Mouse (Mus musculus): ENCODE data around the gene Ramp1. TPM values are rescaled to one million over a fixed set of nuclear protein-coding genes. Genes with fewer than 3 reads are reported as not detected.

Ramp1 gene
- total RNA-seq, 2 experiments from 2014 or later, result 15.9 to 28.2 TPM

- no peak for ATAC-seq (replicated peaks; ENCODE audit: low FRiP score, poor library complexity, severe bottlenecking)
These were observed 13.6 kb downstream of the Ramp1 start for GRCm38 (mm10) chr1:91193242-91193641.

GRCm38 (mm10) chr1:91193680-91194079 is 14.1 kb downstream of the Ramp1 start:
- no peak for ATAC-seq (replicated peaks; ENCODE audit: low FRiP score, poor library complexity, severe bottlenecking)

- ATAC-seq (replicated peaks; ENCODE audit: low FRiP score, poor library complexity, severe bottlenecking), result no peak
These were observed 20.2 kb downstream of the Ramp1 start for GRCm38 (mm10) chr1:91199793-91200192.

- ATAC-seq (replicated peaks; ENCODE audit: low FRiP score, poor library complexity, severe bottlenecking), result no peak
These were observed 21.5 kb downstream of the Ramp1 start for GRCm38 (mm10) chr1:91201122-91201521.

DNA sequence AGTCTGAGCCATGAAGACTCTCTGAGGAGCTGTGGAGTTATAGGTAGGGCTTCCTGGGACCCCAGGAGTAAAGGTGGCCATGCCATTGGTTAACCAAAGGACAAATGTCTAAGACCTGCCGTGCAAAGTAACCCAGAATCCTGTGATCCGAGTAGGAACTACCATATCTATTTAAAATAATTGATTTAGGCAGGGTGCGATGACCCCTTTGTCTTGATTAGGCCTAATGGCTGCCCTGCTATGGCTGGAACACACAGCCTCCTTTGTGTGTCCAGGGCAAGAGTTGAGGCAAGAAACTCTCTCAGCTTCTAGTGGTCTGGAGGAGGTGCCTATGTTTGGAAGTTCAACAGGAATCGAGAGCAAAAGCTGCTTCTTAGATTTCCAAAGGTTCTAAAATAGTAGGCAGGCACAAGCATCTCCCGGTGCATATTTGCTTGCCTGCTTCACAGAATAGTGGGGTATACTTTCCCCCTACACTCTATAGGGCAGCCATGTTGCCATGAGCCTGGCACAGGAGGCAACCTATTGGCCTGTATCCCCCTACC is 24.7 kb downstream of the Ramp1 start:
- no peak for ATAC-seq (replicated peaks; ENCODE audit: low FRiP score, poor library complexity, severe bottlenecking)

- no peak for ATAC-seq (replicated peaks; ENCODE audit: low FRiP score, poor library complexity, severe bottlenecking)
These were observed 26.0 kb downstream of the Ramp1 start for GRCm38 (mm10) chr1:91205651-91206050.

DNA sequence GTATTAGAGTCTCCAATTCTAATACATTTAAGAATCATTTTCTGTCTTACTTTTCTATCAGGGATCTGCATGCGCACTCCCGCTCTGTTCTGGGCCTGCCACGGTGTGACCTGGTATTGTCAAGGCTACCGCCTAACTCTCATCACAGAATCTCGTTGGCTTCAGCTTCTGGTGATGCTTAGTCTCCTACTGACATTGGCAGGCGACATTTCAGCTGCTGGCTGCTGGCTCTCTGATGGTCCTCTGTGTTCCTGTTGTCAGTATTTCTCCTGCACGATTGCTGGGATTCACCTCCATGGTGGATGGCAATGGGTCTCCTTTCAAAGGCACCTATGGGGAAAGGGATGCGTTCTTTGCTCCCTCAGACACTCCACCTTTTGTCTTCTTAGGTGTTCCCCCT is 26.7 kb downstream of the Ramp1 start:
- ATAC-seq (replicated peaks; ENCODE audit: low FRiP score, poor library complexity, severe bottlenecking), result no peak

GRCm38 (mm10) chr1:91206873-91207272 is 27.3 kb downstream of the Ramp1 start:
- ATAC-seq (replicated peaks; ENCODE audit: low FRiP score, poor library complexity, severe bottlenecking), result no peak

- no peak for ATAC-seq (replicated peaks; ENCODE audit: low FRiP score, poor library complexity, severe bottlenecking)
These were observed 27.9 kb downstream of the Ramp1 start for GRCm38 (mm10) chr1:91207334-91208074.

- ATAC-seq (replicated peaks; ENCODE audit: low FRiP score, poor library complexity, severe bottlenecking), result no peak
These were observed 29.7 kb downstream of the Ramp1 start for GRCm38 (mm10) chr1:91209343-91209742.

- no peak for ATAC-seq (replicated peaks; ENCODE audit: low FRiP score, poor library complexity, severe bottlenecking)
These were observed 30.2 kb downstream of the Ramp1 start for GRCm38 (mm10) chr1:91209785-91210184.

DNA sequence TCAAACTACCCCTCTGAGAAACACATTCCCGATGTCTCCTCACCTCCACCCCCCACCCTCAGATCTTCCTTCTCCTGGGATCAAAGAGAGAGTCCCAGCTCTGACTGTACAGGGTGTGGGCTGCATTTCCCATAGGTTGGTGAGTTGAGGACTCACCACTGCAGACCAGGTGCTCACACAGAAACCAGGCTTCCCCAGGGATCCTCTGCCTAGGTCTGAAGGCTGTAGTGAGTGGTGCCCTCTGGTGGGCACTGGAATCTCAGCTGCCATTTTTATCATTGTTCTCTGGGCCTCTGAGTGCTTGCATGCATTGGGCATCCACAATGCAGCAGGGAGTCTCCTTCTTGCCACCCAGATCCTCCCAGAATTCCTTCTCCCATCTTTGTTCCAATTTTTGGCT is 31.5 kb downstream of the Ramp1 start:
- peak; percentile 56; the same call in 1 of the 2 replicates for ATAC-seq (replicated peaks; ENCODE audit: low FRiP score, poor library complexity, severe bottlenecking)

GRCm38 (mm10) chr1:91211591-91212008 is 32.0 kb downstream of the Ramp1 start:
- ATAC-seq (replicated peaks; ENCODE audit: low FRiP score, poor library complexity, severe bottlenecking), result no peak

DNA sequence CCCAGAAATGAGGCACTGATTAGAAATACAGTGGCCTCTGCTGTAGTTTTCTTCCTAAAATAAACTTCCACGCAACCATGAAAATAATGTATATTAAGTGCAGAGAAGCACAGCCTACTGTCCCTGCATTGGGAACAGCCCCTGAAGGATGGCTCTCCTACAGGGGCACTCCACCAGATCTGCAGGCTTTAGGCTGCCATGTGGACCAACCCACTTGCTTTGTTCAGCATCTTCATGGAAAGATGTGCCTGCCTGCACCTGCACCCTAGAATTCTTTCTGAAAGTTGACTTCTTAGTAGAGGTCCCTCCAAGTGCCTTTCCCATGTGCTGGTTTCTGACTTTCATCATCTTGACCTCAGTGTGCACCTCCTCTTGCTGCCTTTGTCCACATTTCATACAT is 35.6 kb downstream of the Ramp1 start:
- ATAC-seq (replicated peaks; ENCODE audit: low FRiP score, poor library complexity, severe bottlenecking), result no peak

GRCm38 (mm10) chr1:91215981-91216380 is 36.4 kb downstream of the Ramp1 start:
- no peak for ATAC-seq (replicated peaks; ENCODE audit: low FRiP score, poor library complexity, severe bottlenecking)

GRCm38 (mm10) chr1:91216504-91217267 is 37.1 kb downstream of the Ramp1 start:
- ATAC-seq (replicated peaks; ENCODE audit: low FRiP score, poor library complexity, severe bottlenecking), result no peak

DNA sequence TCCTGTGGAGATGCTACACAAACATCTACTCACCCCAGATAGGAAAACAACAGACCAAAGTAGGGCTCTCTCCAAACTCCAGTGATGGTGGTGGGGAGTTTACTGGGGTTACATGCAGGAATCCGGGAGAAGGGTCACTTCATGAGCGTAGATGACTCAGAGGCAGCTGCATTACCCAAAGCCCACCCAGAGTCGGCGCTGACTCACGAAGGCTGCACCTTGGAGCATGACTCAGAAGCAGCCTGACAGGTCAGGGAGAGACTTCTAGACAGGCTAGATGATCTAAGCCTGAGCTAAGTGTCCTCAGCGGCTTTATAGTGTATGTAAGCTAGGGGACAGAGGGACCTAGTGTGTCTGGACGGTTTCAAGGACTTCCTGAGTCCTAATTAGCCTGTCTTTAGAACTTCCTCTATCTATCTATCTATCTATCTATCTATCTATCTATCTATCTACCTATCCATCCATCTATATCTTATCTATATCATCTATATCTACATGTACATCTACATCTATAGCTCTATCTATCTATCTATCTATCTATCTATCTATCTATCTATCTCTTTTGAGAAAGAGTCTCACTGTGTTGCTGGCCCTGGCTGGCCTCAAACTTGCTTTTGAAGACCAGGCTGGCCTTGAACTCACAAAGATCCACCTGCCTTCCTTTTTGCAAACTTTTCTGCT is 40.2 kb downstream of the Ramp1 start:
- no peak for ATAC-seq (replicated peaks; ENCODE audit: low FRiP score, poor library complexity, severe bottlenecking)

GRCm38 (mm10) chr1:91220322-91220672 is 40.7 kb downstream of the Ramp1 start:
- ATAC-seq (replicated peaks; ENCODE audit: low FRiP score, poor library complexity, severe bottlenecking), result no peak

- peak; percentile 33; the same call in 1 of the 2 replicates for ATAC-seq (replicated peaks; ENCODE audit: low FRiP score, poor library complexity, severe bottlenecking)
These were observed 46.9 kb downstream of the Ramp1 start for GRCm38 (mm10) chr1:91226562-91226961.

- ATAC-seq (replicated peaks; ENCODE audit: low FRiP score, poor library complexity, severe bottlenecking), result 0 out of 2 replicates have a peak, but pooled peaks have one; percentile 52
These were observed 47.9 kb downstream of the Ramp1 start for GRCm38 (mm10) chr1:91227381-91228054.
